Mouse (Mus musculus) embryonic facial prominence, embryonic 13.5 days (tissue): ENCODE results near the gene Wnt7b. TPM values are rescaled to one million over a fixed set of nuclear protein-coding genes. Genes with fewer than 3 reads are reported as not detected.
A peak's percentile ranks its signal among the peaks of the same experiment; 100 is the strongest.

ENCODE experiments used
- ATAC-seq: fragments of 200-750 bp; cut with Nextera tagmentation; 2 replicates; pipeline ENCODE4 v1.8.0; 2017; ENCODE audit warnings: low read depth; ENCODE audit not compliant: insufficient number of reproducible peaks, insufficient read depth, low FRiP score, low TSS enrichment
- H3K27ac ChIP-seq: fragments of 300-500 bp; sonication (generic); 2 replicates; pipeline ENCODE4 v1.5.1; 2015; ENCODE audit warnings: moderate library complexity, mild to moderate bottlenecking, inconsistent platforms
- H3K27me3 ChIP-seq: fragments of 300-500 bp; sonication (generic); 2 replicates; pipeline ENCODE4 v1.6.1; 2015; ENCODE audit warnings: mild to moderate bottlenecking, inconsistent platforms
- H3K36me3 ChIP-seq: fragments of 300-500 bp; sonication (generic); 2 replicates; pipeline ENCODE4 v1.6.1; 2015; ENCODE audit warnings: mild to moderate bottlenecking, inconsistent platforms
- H3K4me1 ChIP-seq: fragments of 300-500 bp; sonication (generic); 2 replicates; pipeline ENCODE4 v1.6.1; 2015; ENCODE audit warnings: inconsistent platforms
- H3K4me2 ChIP-seq: fragments of 300-500 bp; sonication (generic); 2 replicates; pipeline ENCODE4 v1.6.1; 2015; ENCODE audit warnings: moderate library complexity, mild to moderate bottlenecking, inconsistent platforms
- H3K4me3 ChIP-seq: fragments of 300-500 bp; sonication (generic); 2 replicates; pipeline ENCODE4 v1.5.1; 2015; ENCODE audit warnings: mild to moderate bottlenecking, inconsistent platforms
- H3K9ac ChIP-seq: fragments of 300-500 bp; sonication (generic); 2 replicates; pipeline ENCODE4 v1.6.1; 2015; ENCODE audit warnings: mild to moderate bottlenecking, inconsistent platforms
- H3K9me3 ChIP-seq: fragments of 300-500 bp; sonication (generic); 2 replicates; pipeline ENCODE4 v1.6.1; 2016; ENCODE audit warnings: inconsistent platforms
- WGBS: fragments of 180-500 bp; shearing (Covaris S2); methylation state at CpG from one replicate; pipeline ENCODE4 v1.1.7; 2015; ENCODE audit warnings: mixed read lengths; 5-methylcytosine and 5-hydroxymethylcytosine counted together
- polyA plus RNA-seq: library from polyadenylated mRNA; unstranded; fragments of >200 nt; fragmentation: Nextera tagmentation; extraction: Ambion mirVana; gene quantifications from 2 replicates; pipeline ENCODE4 v1.2.1, GENCODE M21; 2015

Gene Wnt7b
- polyA plus RNA-seq, 1 experiment from 2014 or later: 44.9 TPM

GRCm38 (mm10) chr15:85532063-85532462, 50.2 kb downstream of the Wnt7b start:
- H3K27me3 ChIP-seq: no peaks in the 10 kb centered on the region
- no peak for ATAC-seq

GRCm38 (mm10) chr15:85529911-85530310, 52.4 kb downstream of the Wnt7b start:
- Histone ChIP-seq H3K4me3 (no peak overlapping the region), H3K4me1 (peaks cover 13% of the 10 kb centered on the region), H3K9ac (no peak overlapping the region), H3K27me3 (peaks cover 8% of the 10 kb centered on the region), H3K9me3 (no peaks in the 10 kb centered on the region), H3K4me2 (no peak overlapping the region), H3K36me3 (no peaks in the 10 kb centered on the region), H3K27ac (no peak overlapping the region)
- ATAC-seq: no peak; the same call in 1 of the 2 replicates
- 46% methylated on average over 3 of the region's 3 CpGs for WGBS

More at GRCm38 (mm10) chr15:85532063-85532462, 50.2 kb downstream of the Wnt7b start:
- no peak overlapping the region for H3K9ac ChIP-seq
- no peak overlapping the region for H3K4me2 ChIP-seq
- no peaks in the 10 kb centered on the region for H3K9me3 ChIP-seq
- no peaks in the 10 kb centered on the region for H3K36me3 ChIP-seq
- H3K27ac ChIP-seq: no peak overlapping the region
- H3K4me1 ChIP-seq: peaks cover 13% of the 10 kb centered on the region
- WGBS: 71% methylated on average over 3 of the region's 3 CpGs
- H3K4me3 ChIP-seq: no peak overlapping the region

- Histone ChIP-seq H3K36me3 (no peaks in the 10 kb centered on the region), H3K27ac (no peak overlapping the region), H3K27me3 (peaks cover 22% of the 10 kb centered on the region), H3K9me3 (no peaks in the 10 kb centered on the region), H3K4me3 (no peak overlapping the region), H3K4me1 (peaks cover 11% of the 10 kb centered on the region), H3K4me2 (no peak overlapping the region), H3K9ac (no peak overlapping the region)
- no peak for ATAC-seq
- WGBS: 20% methylated on average over 12 of the region's 12 CpGs
Observed at GRCm38 (mm10) chr15:85524404-85524950, 57.8 kb downstream of the Wnt7b start.

- Histone ChIP-seq H3K4me2 (peak overlapping the region; percentile 45), H3K27me3 (peaks cover 22% of the 10 kb centered on the region), H3K4me3 (0 out of 2 replicates have a peak overlapping the region, but pooled peaks have one; percentile 18), H3K36me3 (no peaks in the 10 kb centered on the region), H3K27ac (no peak overlapping the region), H3K9me3 (no peaks in the 10 kb centered on the region), H3K9ac (no peak overlapping the region), H3K4me1 (peaks cover 11% of the 10 kb centered on the region)
- 3% methylated on average over 14 of the region's 14 CpGs for WGBS
- peak; percentile 43; the same call in 1 of the 2 replicates for ATAC-seq
Observed at GRCm38 (mm10) chr15:85523173-85523991, 58.9 kb downstream of the Wnt7b start.

- Histone ChIP-seq H3K4me1 (peaks cover 11% of the 10 kb centered on the region), H3K36me3 (no peaks in the 10 kb centered on the region), H3K9me3 (no peaks in the 10 kb centered on the region), H3K27ac (no peak overlapping the region), H3K4me3 (no peak overlapping the region), H3K4me2 (no peak overlapping the region), H3K27me3 (peaks cover 10% of the 10 kb centered on the region), H3K9ac (no peak overlapping the region)
- no peak for ATAC-seq
- 42% methylated on average over 4 of the region's 4 CpGs for WGBS
Observed at GRCm38 (mm10) chr15:85519438-85519837, 62.8 kb downstream of the Wnt7b start.

- Histone ChIP-seq H3K27ac (no peak overlapping the region), H3K4me1 (peaks cover 22% of the 10 kb centered on the region), H3K36me3 (no peaks in the 10 kb centered on the region), H3K4me3 (no peak overlapping the region), H3K9me3 (no peaks in the 10 kb centered on the region), H3K27me3 (no peaks in the 10 kb centered on the region), H3K9ac (no peak overlapping the region), H3K4me2 (no peak overlapping the region)
- 73% methylated on average over 32 of the region's 32 CpGs for WGBS
- no peak for ATAC-seq
Observed at GRCm38 (mm10) chr15:85507370-85508014, 74.8 kb downstream of the Wnt7b start.

GRCm38 (mm10) chr15:85506680-85507079, 75.6 kb downstream of the Wnt7b start:
- Histone ChIP-seq H3K9ac (no peak overlapping the region), H3K4me1 (peaks cover 22% of the 10 kb centered on the region), H3K4me3 (no peak overlapping the region), H3K4me2 (no peak overlapping the region), H3K9me3 (no peaks in the 10 kb centered on the region), H3K36me3 (no peaks in the 10 kb centered on the region), H3K27me3 (no peaks in the 10 kb centered on the region), H3K27ac (no peak overlapping the region)
- WGBS: 38% methylated on average over 1 of the region's 1 CpGs
- ATAC-seq: no peak

- Histone ChIP-seq H3K9me3 (no peaks in the 10 kb centered on the region), H3K36me3 (no peaks in the 10 kb centered on the region), H3K27me3 (no peaks in the 10 kb centered on the region), H3K4me1 (peaks cover 22% of the 10 kb centered on the region), H3K27ac (no peak overlapping the region), H3K4me2 (peak overlapping the region; percentile 3; the same call in 1 of the 2 replicates), H3K9ac (0 out of 2 replicates have a peak overlapping the region, but pooled peaks have one; percentile 52), H3K4me3 (no peak overlapping the region)
- peak; percentile 68; the same call in 1 of the 2 replicates for ATAC-seq
- 43% methylated on average over 14 of the region's 14 CpGs for WGBS
Observed at GRCm38 (mm10) chr15:85505118-85505925, 77.0 kb downstream of the Wnt7b start.

GRCm38 (mm10) chr15:85503127-85503526, 79.1 kb downstream of the Wnt7b start, which contains the start of gene 7530416G11Rik:
Gene 7530416G11Rik, minus strand, starts transcription at chr15:85503227.
- Histone ChIP-seq H3K4me1 (peaks cover 24% of the 10 kb centered on the region), H3K4me2 (no peak within 1 kb of the TSS), H3K9ac (no peak within 1 kb of the TSS), H3K4me3 (no peak within 1 kb of the TSS), H3K27me3 (peaks cover 4% of the 10 kb centered on the region; the same call in 1 of the 2 replicates), H3K36me3 (no peaks in the 10 kb centered on the region), H3K27ac (no peak within 1 kb of the TSS), H3K9me3 (no peaks in the 10 kb centered on the region)
- ATAC-seq: no peak
- WGBS: 77% methylated on average over 8 of the region's 8 CpGs

- no peak for ATAC-seq
- Histone ChIP-seq H3K36me3 (no peaks in the 10 kb centered on the region), H3K4me2 (no peak overlapping the region), H3K4me3 (no peak overlapping the region), H3K27me3 (peaks cover 10% of the 10 kb centered on the region), H3K27ac (no peak overlapping the region), H3K4me1 (peaks cover 5% of the 10 kb centered on the region; the same call in 1 of the 2 replicates), H3K9me3 (no peaks in the 10 kb centered on the region), H3K9ac (no peak overlapping the region)
- 77% methylated on average over 10 of the region's 10 CpGs for WGBS
Observed at GRCm38 (mm10) chr15:85500267-85500666, 82.0 kb downstream of the Wnt7b start.

GRCm38 (mm10) chr15:85497981-85498475, 84.2 kb downstream of the Wnt7b start:
- no peak for ATAC-seq
- Histone ChIP-seq H3K27ac (no peak overlapping the region), H3K4me3 (no peak overlapping the region), H3K4me2 (no peak overlapping the region), H3K9ac (no peak overlapping the region), H3K27me3 (peaks cover 19% of the 10 kb centered on the region), H3K36me3 (no peaks in the 10 kb centered on the region), H3K4me1 (peaks cover 15% of the 10 kb centered on the region), H3K9me3 (no peaks in the 10 kb centered on the region)
- WGBS: 55% methylated on average over 10 of the region's 10 CpGs
